10 mouse cellular contexts compared by ENCODE assay signal in the genomic region with DNA sequence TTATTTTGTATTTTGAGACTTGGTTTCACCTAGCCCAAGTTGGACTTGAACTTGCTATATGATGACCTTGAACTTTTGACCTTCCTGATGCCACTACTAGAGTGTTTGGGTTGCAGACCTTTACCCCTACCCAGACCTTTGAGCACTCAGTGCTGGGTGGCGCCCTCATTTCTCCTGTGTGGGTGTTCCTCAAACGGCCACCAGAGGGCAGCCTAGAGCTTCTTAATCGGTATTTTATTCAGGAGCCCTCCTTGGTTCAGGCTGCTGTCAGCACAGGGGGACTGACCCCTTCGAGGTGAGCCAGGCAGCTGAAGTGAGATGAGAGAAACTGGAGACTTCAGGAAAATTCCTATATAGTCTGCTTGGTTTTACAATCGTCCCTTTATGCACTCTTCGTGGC. TPM values are rescaled to one million over a fixed set of nuclear protein-coding genes. Genes with fewer than 3 reads are reported as not detected.
A peak's percentile ranks its signal among the peaks of the same experiment; 100 is the strongest.
DNase-seq lines count a peak whose midpoint lies in the region; ATAC-seq and TF ChIP-seq lines count a peak whose summit lies in the region.
"Had no signal": no experiment of that assay in that cellular context is flagged by ENCODE, and none has a peak within 500 bp of the region (broad histone marks: within the 10 kb centered on the region; RNA-seq: fewer than 3 reads in every experiment).

No protein-coding gene starts in this region.

- no peak overlapping the region for H3K4me3 ChIP-seq in forebrain, embryonic 11.5 days (ENCODE audit: low read depth, low read length)
- H3K4me3 ChIP-seq in kidney, postnatal 0 days (replicated peaks; ENCODE audit: low read depth, low read length): no peak overlapping the region
- H3K4me3 ChIP-seq in spleen, adult 2 months (ENCODE audit: extremely low read depth, insufficient read depth, insufficient read length): no peak overlapping the region

- ATAC-seq in forebrain, embryonic 11.5 days (replicated peaks; ENCODE audit: low FRiP score): no peak
- peak; percentile 41; the same call in 1 of the 2 replicates for ATAC-seq in kidney, postnatal 0 days (replicated peaks; ENCODE audit: low FRiP score, low read depth)

- peak; percentile 81 for TF ChIP-seq CTCF in brain, embryonic 14.5 days (IDR thresholded peaks at IDR 0.05; ENCODE audit: borderline replicate concordance, extremely low read depth, insufficient read depth, insufficient read length)
- TF ChIP-seq CTCF in kidney, postnatal 0 days (IDR thresholded peaks at IDR 0.05; ENCODE audit: low read depth): peak; percentile 79
- peak; percentile 48; the same call in 1 of the 2 replicates for TF ChIP-seq CTCF in spleen, adult 2 months (IDR thresholded peaks at IDR 0.05; ENCODE audit: extremely low read depth, insufficient read depth, insufficient read length, insufficient replicate concordance)

- TF ChIP-seq POLR2A in brain, embryonic 14.5 days (IDR thresholded peaks at IDR 0.05; ENCODE audit: borderline replicate concordance, extremely low read depth, insufficient read depth, insufficient read length, poor library complexity, severe bottlenecking): no peak
- no peak for TF ChIP-seq POLR2A in spleen, adult 2 months (IDR thresholded peaks at IDR 0.05; ENCODE audit: low read depth, low read length)

- H3K27ac ChIP-seq in forebrain, embryonic 11.5 days (ENCODE audit: low read depth, low read length): no peak overlapping the region
- H3K27ac ChIP-seq in kidney, postnatal 0 days: no peak overlapping the region
- no peak overlapping the region for H3K27ac ChIP-seq in spleen, adult 2 months (ENCODE audit: insufficient read depth, low read length)

- H3K4me1 ChIP-seq in forebrain, embryonic 11.5 days (replicated peaks; ENCODE audit: control insufficient read depth, insufficient read depth, low read length): 0 out of 2 replicates have a peak, but pooled peaks cover 2% of the 10 kb centered on the region
- H3K4me1 ChIP-seq in kidney, postnatal 0 days (replicated peaks; ENCODE audit: insufficient read depth, low read length): no peaks in the 10 kb centered on the region
- no peaks in the 10 kb centered on the region; the same call in 1 of the 2 replicates for H3K4me1 ChIP-seq in spleen, adult 2 months (ENCODE audit: control insufficient read depth, insufficient read depth, insufficient read length)

- H3K9me3 ChIP-seq in forebrain, embryonic 11.5 days (ENCODE audit: control insufficient read depth, low read length): no peaks in the 10 kb centered on the region
- H3K9me3 ChIP-seq in kidney, postnatal 0 days (replicated peaks; ENCODE audit: low read length): no peaks in the 10 kb centered on the region

- no peak overlapping the region for H3K9ac ChIP-seq in forebrain, embryonic 11.5 days (ENCODE audit: low read length)
- H3K9ac ChIP-seq in kidney, postnatal 0 days (ENCODE audit: low read depth, low read length): no peak overlapping the region

- peak; percentile 63 for DNase-seq in gastrocnemius, postnatal 10 days
- no peak for DNase-seq in gastrocnemius, adult 8-10 months (ENCODE audit: low spot score in 2 of 2)
- DNase-seq in CD4-positive helper T cell, adult 2 months (ENCODE audit: low read depth, low spot score): peak; percentile 40
- DNase-seq in brain, embryonic 14.5 days (ENCODE audit: low read depth): peak; percentile 50
- DNase-seq in forebrain, embryonic 11.5 days (ENCODE audit: low spot score): peak; percentile 77
- peak; percentile 68 for DNase-seq in kidney, postnatal 0 days (ENCODE audit: low spot score)
- DNase-seq in lung, postnatal 25 days (ENCODE audit: low spot score): peak; percentile 25
- peak in 1 of 2 experiments; percentile 37 for DNase-seq in spleen, adult 2 months (ENCODE audit: low read depth in 1 of 2, low spot score in 2 of 2)

- H3K4me2 ChIP-seq in forebrain, embryonic 11.5 days (ENCODE audit: low read depth, low read length, severe bottlenecking): no peak overlapping the region
- no peak overlapping the region for H3K4me2 ChIP-seq in kidney, postnatal 0 days (ENCODE audit: low read length)

- no peaks in the 10 kb centered on the region for H3K27me3 ChIP-seq in forebrain, embryonic 11.5 days (ENCODE audit: control insufficient read depth, insufficient read depth, low read length)
- H3K27me3 ChIP-seq in kidney, postnatal 0 days (ENCODE audit: insufficient read depth, low read length): no peaks in the 10 kb centered on the region
- H3K27me3 ChIP-seq in spleen, adult 2 months (ENCODE audit: control insufficient read depth, insufficient read depth, low read length): no peaks in the 10 kb centered on the region

- H3K36me3 ChIP-seq in forebrain, embryonic 11.5 days (ENCODE audit: control insufficient read depth, insufficient read depth, low read length): no peaks in the 10 kb centered on the region
- H3K36me3 ChIP-seq in kidney, postnatal 0 days (ENCODE audit: insufficient read depth, low read length): no peaks in the 10 kb centered on the region
- no peaks in the 10 kb centered on the region for H3K36me3 ChIP-seq in spleen, adult 2 months (ENCODE audit: control insufficient read depth, insufficient read depth, low read length)

- 32% methylated on average over 6 of the region's 6 CpGs for WGBS in forebrain, embryonic 11.5 days
- 36% methylated on average over 6 of the region's 6 CpGs for WGBS in kidney, postnatal 0 days
- 37% methylated on average over 6 of the region's 6 CpGs for WGBS in spleen, adult 2 months

RNA-seq across cellular contexts. Expression of a gene that starts 7.2 kb away (rescaled TPM):
- under 1 TPM; 0.14 to 0.19 TPM for total RNA-seq in gastrocnemius, postnatal 10 days (2021)
- total RNA-seq in gastrocnemius, adult 8-10 months (2022): 1 to 10 TPM in 1 of 4 experiments, under 1 TPM in 1, not detected in 2; 0.29 to 1.1 TPM
- 0.06 and 0.18 TPM in 2 replicates for polyA plus RNA-seq in brain, embryonic 14.5 days (2012; rRNA removed)
- not detected in 2 replicates for polyA plus RNA-seq in forebrain, embryonic 11.5 days (2014; fragmentation: Nextera tagmentation; extraction: Ambion mirVana)
- polyA plus RNA-seq in kidney, postnatal 0 days (2015; fragmentation: Nextera tagmentation; extraction: Ambion mirVana): 0.13 and 0.18 TPM in 2 replicates
- polyA plus RNA-seq in spleen, adult 2 months (2012; rRNA removed): 0.13 and 0.18 TPM in 2 replicates

RNA-seq across cellular contexts. Expression of a gene that starts 11.7 kb away (rescaled TPM):
- total RNA-seq in gastrocnemius, postnatal 10 days (2021): not detected
- not detected for total RNA-seq in gastrocnemius, adult 8-10 months (2022)
- polyA plus RNA-seq in brain, embryonic 14.5 days (2012; rRNA removed): 0.98 and 1.2 TPM in 2 replicates
- 1.3 and 1.4 TPM in 2 replicates for polyA plus RNA-seq in forebrain, embryonic 11.5 days (2014; fragmentation: Nextera tagmentation; extraction: Ambion mirVana)
- 0.14 and 0.17 TPM in 2 replicates for polyA plus RNA-seq in kidney, postnatal 0 days (2015; fragmentation: Nextera tagmentation; extraction: Ambion mirVana)
- 0.09 TPM in 1 of 2 replicates, not detected in the other for polyA plus RNA-seq in spleen, adult 2 months (2012; rRNA removed)

RNA-seq across cellular contexts. Expression of a gene that starts 22.6 kb away (rescaled TPM):
- not detected for total RNA-seq in gastrocnemius, postnatal 10 days (2021)
- not detected for total RNA-seq in gastrocnemius, adult 8-10 months (2022)
- 0.06 TPM in 1 of 2 replicates, not detected in the other for polyA plus RNA-seq in brain, embryonic 14.5 days (2012; rRNA removed)
- polyA plus RNA-seq in forebrain, embryonic 11.5 days (2014; fragmentation: Nextera tagmentation; extraction: Ambion mirVana): not detected in 2 replicates
- not detected in 2 replicates for polyA plus RNA-seq in kidney, postnatal 0 days (2015; fragmentation: Nextera tagmentation; extraction: Ambion mirVana)
- not detected in 2 replicates for polyA plus RNA-seq in spleen, adult 2 months (2012; rRNA removed)
- total RNA-seq: adrenal gland, postnatal 4 days; left cerebral cortex, postnatal 10 days had no signal

RNA-seq across cellular contexts. Expression of a gene that starts 27.8 kb away (rescaled TPM):
- 1 to 10 TPM; 5.0 to 6.8 TPM for total RNA-seq in gastrocnemius, postnatal 10 days (2021)
- total RNA-seq in gastrocnemius, adult 8-10 months (2022): 1 to 10 TPM in 3 of 4 experiments, under 1 TPM in 1; 0.82 to 1.3 (median 1.1) TPM
- 11.5 and 18.4 TPM in 2 replicates for polyA plus RNA-seq in brain, embryonic 14.5 days (2012; rRNA removed)
- polyA plus RNA-seq in forebrain, embryonic 11.5 days (2014; fragmentation: Nextera tagmentation; extraction: Ambion mirVana): 17.7 and 18.2 TPM in 2 replicates
- polyA plus RNA-seq in kidney, postnatal 0 days (2015; fragmentation: Nextera tagmentation; extraction: Ambion mirVana): 8.2 and 9.1 TPM in 2 replicates
- polyA plus RNA-seq in spleen, adult 2 months (2012; rRNA removed): 4.2 and 4.4 TPM in 2 replicates

RNA-seq across cellular contexts. Expression of a gene that starts 28.1 kb away (rescaled TPM):
- 10 to 100 TPM; 11.6 to 13.6 TPM for total RNA-seq in gastrocnemius, postnatal 10 days (2021)
- under 1 TPM; 0.32 to 0.67 (median 0.51) TPM for total RNA-seq in gastrocnemius, adult 8-10 months (2022)
- 17.4 and 33.8 TPM in 2 replicates for polyA plus RNA-seq in brain, embryonic 14.5 days (2012; rRNA removed)
- 58.4 and 59.4 TPM in 2 replicates for polyA plus RNA-seq in forebrain, embryonic 11.5 days (2014; fragmentation: Nextera tagmentation; extraction: Ambion mirVana)
- 35.5 and 44.5 TPM in 2 replicates for polyA plus RNA-seq in kidney, postnatal 0 days (2015; fragmentation: Nextera tagmentation; extraction: Ambion mirVana)
- polyA plus RNA-seq in spleen, adult 2 months (2012; rRNA removed): 9.6 and 13.5 TPM in 2 replicates

Comparison
In these comparisons a context has a peak if more than half of its experiments do, and no peak if none do; other contexts are left out.
1. DNase-seq: peak in gastrocnemius, postnatal 10 days (single experiment), CD4-positive helper T cell, adult 2 months (single experiment), brain, embryonic 14.5 days (single experiment), forebrain, embryonic 11.5 days (single experiment), kidney, postnatal 0 days (single experiment) and lung, postnatal 25 days (single experiment); none in gastrocnemius, adult 8-10 months (0 of 2).
2. Peak in every context shown above with its lines, with median percentiles within 50 percentile points of each other: CTCF ChIP-seq.